Mouse (Mus musculus) thymus, postnatal 0 days (tissue): Measurements from ENCODE around the gene Tmcc1. TPM values are rescaled to one million over a fixed set of nuclear protein-coding genes. Genes with fewer than 3 reads are reported as not detected.
A peak's percentile ranks its signal among the peaks of the same experiment; 100 is the strongest.
"Not testable (repeated sequence)": the region's sequence is repeated elsewhere in the genome, so short reads cannot be mapped to it uniquely, and the experiment has no call there.

Experiments
- DNase-seq: peaks from one replicate; pipeline ENCODE4 v3.0.0-alpha.2; 2015; ENCODE audit warnings: low spot score
- polyA plus RNA-seq: library from polyadenylated mRNA; unstranded; fragments of >200 nt; fragmentation: Nextera tagmentation; extraction: Ambion mirVana; gene quantifications from 2 replicates; pipeline ENCODE4 v1.2.1, GENCODE M21; 2015

The Tmcc1 gene
- polyA plus RNA-seq, 1 experiment from 2014 or later: 11.1 TPM

DNA sequence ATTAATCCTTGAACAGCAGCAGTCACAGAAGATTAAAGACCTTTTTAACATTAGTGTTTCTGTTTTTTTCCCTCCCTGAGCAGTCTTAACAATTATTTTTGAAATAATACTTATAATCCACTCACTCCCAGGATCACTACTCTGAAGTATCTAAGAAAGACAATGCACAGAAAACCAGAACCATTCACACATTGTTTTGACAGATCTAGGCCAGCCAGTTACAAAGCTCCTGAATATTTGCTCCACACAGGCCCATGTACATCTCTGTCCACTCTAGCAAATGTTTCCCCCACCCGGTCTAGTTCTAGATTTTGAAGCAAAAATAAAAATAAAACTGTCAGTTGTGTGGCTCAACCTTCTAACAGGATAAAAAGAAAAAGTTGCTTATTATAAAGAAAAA, 45.9 kb downstream of the Tmcc1 start:
- no peak for DNase-seq

DNA sequence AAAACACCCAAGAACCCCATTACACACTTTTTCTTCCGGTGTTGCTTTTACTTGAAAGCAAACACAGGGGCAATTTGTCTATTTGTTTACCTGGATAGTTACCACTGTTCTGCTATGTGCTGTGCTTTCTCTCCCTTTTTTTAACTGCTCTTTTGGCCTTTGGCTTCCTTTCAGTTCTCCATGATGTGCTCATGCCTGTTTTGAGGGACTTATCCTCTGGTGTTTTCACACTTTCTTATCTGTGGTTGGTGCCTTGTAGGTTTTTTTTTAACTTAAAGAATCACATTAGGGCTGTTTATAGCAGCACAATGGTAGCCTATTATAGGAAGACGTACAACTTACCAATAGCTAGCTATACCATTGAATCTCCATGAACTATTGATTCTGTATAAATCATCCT, 51.6 kb downstream of the Tmcc1 start:
- DNase-seq: no peak

DNA sequence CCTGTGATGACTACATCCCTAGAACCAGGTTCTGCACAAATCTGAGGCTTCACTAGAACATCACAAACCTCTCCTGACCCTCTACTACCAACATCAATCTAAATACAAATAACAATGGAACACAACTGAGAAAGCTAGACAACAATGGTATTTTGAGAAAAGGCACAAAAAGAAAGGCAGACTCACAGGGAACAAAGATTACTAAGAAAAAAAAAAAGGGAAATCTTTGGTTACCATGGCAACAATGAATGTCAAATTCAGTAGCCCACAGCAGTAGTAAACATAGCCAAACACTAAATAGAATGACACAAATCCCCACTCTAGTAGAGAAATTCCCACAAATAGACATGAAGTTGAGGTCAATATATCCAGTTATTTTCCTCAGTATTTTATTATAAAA, 52.5 kb downstream of the Tmcc1 start:
- no peak for DNase-seq

DNA sequence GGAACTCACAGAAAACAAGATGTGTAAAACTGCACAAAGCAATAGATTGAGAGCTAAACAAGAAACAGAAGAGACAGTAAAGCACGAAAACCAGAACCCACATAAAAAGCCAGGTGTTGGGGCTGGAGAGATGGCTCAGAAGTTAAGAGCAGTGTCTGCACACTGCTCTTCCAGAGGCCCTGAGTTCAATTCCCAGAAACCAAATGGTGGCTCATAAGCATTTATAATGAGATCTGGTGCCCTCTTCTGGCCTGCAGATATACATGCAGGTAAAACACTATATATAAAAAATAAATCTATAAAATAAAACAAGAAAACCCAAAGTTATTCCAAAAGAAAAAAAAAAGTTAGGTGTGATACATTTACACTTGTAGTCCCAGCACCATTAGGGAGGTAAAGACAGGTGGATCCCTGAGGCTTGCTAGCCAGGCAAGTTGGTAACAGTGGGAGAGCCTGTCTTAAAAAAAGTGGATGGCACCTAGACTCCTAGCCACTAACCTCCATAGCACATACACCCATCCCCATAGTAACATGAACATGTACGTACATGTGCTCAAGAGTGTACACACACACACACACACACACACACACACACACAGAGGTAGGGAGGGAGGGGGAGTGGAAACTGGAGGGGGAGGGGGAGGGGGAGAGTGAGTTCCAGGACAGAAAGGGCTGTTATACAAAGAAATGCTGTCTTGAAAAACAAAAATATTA, 54.0 kb downstream of the Tmcc1 start:
- peak; percentile 48 for DNase-seq

DNA sequence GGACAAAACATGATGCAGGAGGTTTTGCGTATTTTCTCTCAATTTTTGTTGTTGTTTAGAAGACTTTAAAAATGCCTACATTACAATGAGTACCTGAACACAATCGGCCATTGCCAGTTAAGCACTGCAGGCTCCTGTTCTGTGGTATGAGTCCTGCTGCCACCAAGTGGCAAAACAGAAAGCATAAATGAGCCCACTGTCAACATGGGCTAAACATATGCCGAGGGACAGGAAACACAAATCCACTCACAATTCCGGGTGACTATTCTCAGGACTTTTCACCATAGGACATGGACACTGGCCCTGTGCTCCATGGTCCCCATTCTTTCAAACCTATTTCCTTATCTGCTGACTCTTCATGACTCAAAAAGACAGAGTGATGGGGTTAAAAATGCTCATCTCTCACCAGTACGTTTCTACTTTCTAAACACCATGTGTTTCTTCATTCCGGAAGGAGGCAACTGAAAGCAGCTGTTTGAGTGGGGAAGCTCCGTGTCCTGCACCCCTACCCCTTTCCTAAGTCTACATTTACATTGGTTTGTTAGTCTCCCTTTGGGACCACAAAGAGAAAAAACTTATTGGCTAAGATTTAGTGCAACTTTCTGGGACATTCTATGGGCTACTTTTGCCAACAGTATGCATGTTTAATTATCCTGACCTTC, 57.2 kb downstream of the Tmcc1 start:
- peak; percentile 53 for DNase-seq

DNA sequence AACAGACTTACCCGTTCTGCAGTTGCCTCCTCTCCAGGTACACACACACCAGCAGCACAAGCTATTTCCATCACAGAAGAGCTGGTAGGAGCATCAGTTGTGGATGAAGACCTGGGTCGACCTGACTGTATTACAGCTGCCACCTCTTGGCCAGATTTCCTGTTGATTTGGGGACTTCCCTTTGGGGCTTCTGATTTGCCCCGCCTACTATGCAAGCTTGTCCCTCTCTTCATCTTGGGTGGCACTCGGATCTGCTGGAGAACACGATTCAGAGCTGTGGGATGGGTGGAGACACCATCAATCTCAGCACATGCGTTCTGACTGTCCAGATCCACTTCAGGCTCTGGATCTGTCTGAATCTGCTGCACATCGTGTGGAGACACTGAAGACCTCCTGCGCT, 59.5 kb downstream of the Tmcc1 start:
- no peak for DNase-seq

DNA sequence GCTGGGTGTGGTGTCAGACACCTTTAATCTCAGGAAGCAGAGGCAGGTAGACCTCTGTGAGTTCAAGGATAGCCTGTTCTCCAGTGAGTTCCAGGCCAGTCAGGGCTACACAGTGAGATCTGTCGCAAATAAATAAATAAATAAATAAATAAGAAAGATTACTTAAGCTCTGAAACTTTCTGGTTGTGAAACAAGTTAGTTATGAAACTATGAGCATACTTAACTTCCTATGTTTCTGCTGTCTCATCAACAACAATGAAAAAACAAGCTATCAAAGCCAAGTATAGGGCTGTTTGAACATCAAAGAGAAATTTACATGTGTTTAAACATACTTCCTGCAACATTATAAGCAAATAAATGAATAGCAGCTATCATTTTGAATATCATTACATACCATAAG, 61.5 kb downstream of the Tmcc1 start:
- DNase-seq: no peak

DNA sequence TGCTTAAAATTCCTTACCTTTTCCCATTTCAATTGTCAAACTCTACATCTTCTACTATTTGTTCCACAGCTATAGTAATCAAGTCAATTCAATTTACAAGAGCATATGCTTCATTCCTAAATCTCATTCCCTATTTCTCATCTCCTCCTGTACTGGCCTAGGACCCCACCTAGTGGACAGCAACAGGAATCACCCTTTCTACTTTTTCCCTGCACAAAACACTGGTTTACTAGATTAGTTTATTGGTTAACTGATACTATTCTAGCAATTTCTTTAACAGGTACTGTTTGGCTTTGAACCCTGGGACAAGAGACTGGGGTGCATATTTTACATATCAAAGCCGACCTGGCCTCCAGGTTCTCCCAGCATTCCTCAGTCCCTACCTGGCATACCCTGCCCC, 64.6 kb downstream of the Tmcc1 start:
- no peak for DNase-seq

DNA sequence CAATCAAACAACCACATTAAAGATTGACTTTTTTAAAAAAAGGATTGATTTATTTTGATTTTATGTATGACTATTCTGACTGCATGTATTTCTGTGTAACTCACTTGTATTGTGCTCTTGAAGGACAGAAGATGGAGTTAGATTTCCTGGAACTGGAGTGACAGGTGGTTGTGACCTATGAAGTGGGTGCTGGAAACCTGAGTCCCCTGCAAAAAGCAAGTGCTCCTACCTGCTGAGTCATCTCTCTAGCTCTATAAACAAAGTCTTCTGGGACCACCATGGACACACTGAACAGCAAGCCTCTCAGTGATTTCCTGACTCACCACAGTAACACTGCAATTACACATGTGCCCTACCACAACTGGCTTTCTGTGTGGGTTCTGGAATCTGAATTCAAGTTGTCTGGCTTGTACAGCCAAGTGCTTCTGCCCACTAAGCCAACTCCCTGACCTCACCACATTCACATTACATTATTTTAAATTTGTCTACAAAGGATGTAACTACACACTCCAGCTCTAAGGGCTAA, 65.3 kb downstream of the Tmcc1 start:
- no peak for DNase-seq

DNA sequence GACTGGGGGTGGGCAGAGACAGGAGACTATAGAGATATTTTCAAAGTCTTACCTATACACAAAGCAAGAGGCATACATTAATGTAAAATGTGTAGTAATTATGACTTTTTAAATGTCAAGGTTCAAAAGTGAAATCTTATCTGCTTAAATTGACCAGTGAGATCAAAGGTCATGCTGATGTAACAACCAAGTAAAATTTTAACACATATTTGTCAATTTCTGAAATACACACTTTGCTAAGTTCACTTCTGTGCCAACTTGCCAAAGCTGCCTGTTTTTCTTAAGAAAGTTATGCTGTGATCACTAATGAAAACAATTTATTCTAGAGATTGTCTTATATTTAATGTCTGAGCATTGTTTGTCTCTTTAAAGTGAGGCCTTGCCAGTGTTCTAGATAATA, 66.7 kb downstream of the Tmcc1 start:
- DNase-seq: no peak

DNA sequence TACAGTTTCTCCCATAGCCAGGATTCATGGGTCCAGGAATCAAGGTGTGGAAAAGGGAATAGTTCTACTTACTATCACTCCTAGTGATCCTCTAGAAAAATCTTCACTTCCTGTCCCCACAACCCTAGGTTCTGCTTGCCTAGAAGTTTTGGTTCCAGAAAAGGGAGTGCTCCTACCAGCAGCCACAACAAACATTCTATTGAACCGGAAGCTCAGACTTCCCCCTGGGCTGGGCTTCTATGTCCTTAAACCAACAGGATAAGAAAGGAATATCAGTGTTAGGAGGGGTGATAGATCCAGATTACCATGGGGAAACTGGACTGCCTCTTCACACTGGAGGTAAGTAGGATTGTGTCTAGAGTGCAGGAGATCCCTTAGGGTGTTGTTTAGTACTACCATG, 70.4 kb downstream of the Tmcc1 start:
- DNase-seq: no peak

DNA sequence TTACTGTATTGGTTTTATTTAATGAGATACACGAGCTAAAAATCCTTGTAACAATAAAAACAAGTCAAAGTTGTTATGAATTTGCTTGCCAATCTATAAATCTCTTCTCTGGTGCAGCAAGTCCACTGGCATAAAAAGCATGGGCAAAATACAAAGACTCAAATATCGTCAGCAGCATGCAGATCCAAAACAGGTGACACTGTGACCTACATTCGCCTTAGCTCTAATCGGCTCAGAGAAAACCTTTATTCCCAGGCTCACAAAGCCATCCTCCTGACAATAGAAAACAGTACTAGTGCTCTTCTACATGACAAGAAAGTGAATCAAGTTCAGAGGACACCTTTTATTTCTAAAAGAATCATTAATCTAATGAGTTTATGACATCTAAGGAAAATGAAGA, 73.6 kb downstream of the Tmcc1 start:
- peak; percentile 41 for DNase-seq

DNA sequence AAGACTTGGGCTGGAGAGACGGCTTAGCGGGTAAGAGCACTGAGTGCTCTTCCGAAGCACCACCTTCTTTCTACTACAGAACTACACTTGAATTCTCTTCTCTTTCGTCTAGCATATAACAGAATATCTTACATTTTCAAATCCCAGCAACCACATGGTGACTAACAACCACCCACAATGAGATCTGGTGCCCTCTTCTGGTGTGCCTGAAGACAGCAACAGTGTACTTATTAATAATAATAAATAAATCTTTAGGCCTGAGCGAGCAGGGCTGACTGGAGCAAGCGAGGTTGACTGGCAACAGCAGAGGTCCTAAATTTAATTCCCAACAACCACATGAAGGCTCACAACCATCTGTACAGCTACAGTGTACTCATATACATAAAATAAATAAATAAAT, 76.7 kb downstream of the Tmcc1 start:
- DNase-seq: not testable (repeated sequence)

DNA sequence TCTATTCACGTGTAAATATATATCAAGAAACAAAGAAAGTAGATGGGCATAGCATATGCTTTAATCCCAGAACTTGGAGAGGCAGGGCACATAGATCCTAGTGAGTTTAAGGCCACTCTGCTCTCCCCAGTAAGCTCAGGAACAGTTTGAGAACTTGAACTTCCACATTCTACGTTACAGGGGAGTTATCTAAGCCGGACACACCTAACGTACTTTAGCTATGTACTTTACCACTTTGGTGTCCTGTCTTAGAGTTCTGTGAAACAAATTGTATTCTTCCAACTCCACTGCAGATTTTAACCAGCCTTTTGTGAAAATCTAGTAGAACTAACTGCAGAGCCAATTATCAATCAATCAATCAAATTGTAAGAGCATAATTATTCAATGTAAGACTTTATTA, 82.7 kb downstream of the Tmcc1 start:
- DNase-seq: no peak

DNA sequence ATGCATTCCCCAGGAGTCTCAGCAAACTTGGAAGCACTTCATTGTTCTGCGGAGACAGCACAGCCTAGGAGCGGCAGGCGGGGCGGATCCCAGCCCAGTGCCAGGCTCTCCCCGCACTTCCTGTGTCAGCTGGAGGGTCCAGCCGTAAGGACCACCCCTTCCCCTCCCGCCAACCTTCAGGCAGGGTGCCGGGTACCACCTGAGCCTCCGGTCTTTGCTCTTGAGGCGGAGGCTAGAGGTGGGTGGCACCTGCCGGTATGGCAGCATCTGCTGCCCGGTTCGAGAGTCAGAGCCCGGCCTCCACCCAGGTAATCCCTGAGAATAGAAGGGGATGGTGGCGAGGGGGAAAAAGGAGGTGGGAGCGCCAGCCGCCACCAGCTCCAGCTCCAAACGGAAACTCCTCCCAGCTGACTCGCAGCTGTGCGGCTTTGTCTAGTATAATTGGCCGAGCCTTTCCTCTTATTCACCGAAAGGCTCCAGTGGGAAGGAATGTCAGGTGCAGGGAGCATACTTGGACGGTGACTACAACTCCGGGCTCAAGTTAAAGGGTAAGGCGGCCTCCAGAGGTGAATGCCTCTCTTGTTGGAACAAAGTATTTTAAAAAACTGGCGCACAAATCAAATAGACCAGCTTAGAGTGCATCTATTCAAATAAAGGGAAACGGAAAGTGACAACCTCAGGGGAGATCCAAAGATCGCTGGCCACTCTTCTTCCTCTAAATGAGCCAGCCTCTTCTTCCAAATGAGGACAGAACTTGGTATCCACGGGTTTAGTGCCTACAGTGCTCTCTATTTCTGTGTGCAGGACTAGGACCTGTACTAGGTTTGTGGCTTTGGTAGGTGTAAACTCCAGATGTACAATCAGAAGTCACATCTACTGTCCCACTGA, 85.6 kb downstream of the Tmcc1 start:
- peak; percentile 47 for DNase-seq

DNA sequence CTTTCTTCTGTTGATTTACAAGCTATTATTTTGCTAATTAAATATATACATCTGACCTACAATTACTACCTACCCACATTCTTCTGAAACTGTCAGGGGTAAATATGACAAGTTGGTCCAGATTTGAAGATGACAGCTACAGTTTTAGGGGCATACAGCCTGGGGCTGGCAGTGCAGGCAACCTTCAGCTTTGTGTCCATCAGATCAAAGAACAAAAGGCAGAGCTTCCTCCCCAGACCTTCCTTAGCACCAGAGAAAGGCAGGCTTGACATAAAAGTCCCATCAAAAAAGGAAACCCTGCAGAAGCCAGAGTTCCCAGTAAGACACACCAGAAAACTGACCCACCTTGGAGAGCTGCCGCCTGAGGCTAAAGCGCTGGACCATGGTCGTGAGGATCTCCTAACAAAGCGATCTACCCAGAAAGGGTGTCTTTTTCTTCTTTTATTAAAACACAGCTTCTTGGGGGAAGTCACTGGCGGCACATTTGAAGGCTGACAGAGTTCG, 86.3 kb downstream of the Tmcc1 start:
- DNase-seq: peak; percentile 9

DNA sequence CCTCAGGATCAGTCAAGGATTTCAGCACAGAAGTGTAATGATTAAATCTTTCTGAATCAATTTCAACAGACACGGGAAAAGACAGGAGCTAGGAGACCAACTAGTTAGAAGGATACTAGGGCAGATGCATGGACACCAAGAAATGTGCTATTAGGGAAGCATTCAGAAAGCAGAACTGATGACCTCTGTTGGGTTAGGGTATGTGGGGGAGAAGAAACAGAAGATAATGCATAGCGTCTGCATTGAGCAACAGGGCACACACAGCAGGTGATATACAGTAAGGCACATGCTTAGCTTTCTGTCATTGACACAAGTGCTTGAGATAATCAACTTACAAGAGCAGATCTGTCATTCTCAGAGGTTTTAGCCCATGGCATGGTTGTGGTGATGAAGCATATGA, 95.7 kb downstream of the Tmcc1 start:
- DNase-seq: no peak

DNA sequence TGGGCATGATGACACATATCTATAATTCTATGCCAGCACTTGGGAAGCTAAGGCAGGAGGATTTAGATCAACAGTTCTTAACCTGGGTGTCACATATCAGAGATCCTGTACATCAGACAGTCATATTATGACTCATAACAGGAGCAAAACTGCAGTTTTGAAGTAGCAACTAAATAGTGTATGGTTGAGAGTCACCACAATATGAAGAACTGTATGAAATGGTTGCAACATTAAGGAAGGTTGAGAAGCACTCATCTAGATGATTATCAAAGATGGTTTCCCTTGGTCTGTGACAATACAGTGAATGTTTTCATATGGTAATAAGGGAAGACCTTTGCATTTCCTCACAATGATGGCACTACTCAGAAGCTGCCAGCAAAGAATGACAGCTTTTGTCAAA, 103.9 kb downstream of the Tmcc1 start:
- DNase-seq: no peak

DNA sequence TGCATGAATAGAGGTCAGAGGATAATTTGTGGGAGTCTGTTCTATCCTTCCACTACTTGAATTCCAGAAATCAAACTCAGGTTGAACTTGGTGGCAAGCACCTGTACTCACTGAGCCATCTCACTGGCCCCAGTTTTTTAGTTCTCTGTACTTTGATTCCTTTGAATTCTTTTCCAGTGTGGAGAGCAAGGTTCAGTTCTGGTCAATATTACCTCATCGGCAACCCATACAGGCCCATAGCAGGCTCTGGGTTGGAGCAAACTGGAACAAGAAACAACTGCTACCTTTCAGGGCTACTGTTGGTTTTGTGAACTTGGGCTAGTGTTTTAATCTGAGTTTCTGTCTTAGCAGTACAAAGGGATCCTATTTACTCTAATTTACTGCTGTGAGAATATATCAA, 107.2 kb downstream of the Tmcc1 start:
- DNase-seq: no peak

DNA sequence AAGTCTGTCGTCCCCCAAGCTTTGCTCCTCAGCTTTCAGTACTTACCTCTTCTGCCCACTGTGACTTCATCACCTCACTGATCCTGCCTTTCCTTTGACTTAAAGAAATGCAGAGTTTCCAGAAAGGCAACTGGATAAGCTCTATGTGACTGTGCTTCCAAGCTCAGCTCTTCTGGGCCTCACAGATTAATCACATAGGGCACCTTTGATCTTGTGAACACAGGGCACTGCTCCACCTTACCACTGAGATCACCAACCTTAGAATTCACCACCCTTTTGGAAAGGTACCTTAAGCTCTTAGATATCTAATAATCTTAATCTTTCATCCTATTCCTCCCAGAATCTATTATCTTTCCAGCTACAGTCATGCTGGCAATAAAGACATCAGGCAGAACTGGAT, 111.0 kb downstream of the Tmcc1 start:
- DNase-seq: no peak

DNA sequence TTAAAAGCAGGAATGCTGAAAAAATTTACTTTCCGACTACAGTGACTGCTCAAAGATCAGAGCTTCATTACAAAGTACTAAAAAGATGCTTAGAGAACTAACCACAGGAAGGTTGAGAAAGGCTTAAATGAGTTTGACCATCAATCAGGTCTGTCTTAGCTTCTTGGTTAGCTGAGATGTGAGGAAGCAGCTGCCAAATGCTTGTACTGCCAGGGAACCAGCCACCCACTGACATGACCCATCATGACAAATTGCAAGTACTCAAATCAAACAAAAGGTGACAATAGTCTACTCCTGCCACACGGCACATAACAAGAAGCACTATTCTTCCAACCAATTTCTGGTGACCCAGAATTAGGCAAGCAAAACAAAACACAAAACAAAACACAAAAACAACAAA, 111.9 kb downstream of the Tmcc1 start:
- no peak for DNase-seq

DNA sequence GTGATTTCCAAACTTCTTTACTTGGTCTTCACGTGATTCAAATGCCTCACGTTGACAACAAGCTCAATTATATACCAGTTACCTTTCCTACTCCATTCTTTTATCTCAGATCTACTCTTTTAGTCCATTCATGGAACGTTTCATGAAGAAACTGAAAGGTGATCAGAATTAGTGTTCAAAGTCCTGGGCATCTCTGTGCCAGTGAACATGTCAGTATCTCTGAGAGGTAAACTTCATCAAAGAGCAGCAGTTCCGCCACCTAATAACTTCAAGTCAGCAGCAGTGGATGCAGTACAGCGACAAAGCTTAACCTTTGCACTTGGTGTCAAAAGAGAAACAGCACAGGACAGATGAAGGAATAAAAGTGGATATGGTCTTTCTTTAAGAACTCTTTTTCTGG, 112.5 kb downstream of the Tmcc1 start:
- DNase-seq: no peak
